Mouse (Mus musculus): Measurements from ENCODE around the gene Bod1l. TPM values are rescaled to one million over a fixed set of nuclear protein-coding genes. Genes with fewer than 3 reads are reported as not detected.

Gene Bod1l
- total and polyA plus RNA-seq, 3 experiments: 8.9 to 16.5 (median 15.4) TPM

DNA sequence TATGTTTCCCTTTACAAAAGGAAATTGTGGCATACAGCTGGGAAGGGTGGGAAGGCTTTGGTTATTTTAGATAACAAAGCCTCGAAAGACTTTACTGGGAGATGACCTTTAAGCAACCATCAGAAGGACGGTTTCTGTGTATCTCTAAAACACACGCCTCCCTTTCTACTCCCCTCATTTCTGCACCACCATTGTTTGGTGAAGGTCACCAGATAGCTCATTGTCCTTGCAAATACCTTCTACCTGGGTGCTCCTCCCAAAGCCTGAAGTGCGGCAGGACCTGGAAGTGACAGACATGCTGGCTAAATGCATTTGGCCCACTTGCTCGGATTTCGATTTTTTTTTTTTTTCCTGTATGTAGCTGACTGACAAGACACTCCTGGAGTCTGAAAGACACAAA is 49.2 kb upstream of the Bod1l start:
- no peaks in the 10 kb centered on the region for H3K27me3 ChIP-seq (replicated peaks)
- H3K79me2 ChIP-seq (replicated peaks; ENCODE audit: control insufficient read depth, extremely low read depth, insufficient read depth, poor library complexity, severe bottlenecking): no peaks in the 10 kb centered on the region
- no peak for TF ChIP-seq MEF2A (IDR thresholded peaks at IDR 0.05; ENCODE audit: borderline replicate concordance, low read depth, low read length)
- TF ChIP-seq MXI1 (IDR thresholded peaks at IDR 0.05; ENCODE audit: low read depth, low read length): no peak
- no peak for TF ChIP-seq JUND (conservative IDR thresholded peaks at IDR 0.05; ENCODE audit: low read depth, low read length)
- no peak for TF ChIP-seq CHD2 (IDR thresholded peaks at IDR 0.05; ENCODE audit: low read length)
- no peak for TF ChIP-seq ZKSCAN1 (IDR thresholded peaks at IDR 0.05; ENCODE audit: borderline replicate concordance, low read depth, low read length)
- no peak for TF ChIP-seq MAFK (IDR thresholded peaks at IDR 0.05; ENCODE audit: insufficient replicate concordance, low read length)
- no peak for TF ChIP-seq SIN3A (IDR thresholded peaks at IDR 0.05; ENCODE audit: low read length)
- no peak for TF ChIP-seq CHD1 (IDR thresholded peaks at IDR 0.05; ENCODE audit: low read depth, low read length)
- TF ChIP-seq ETS1 (conservative IDR thresholded peaks at IDR 0.05; ENCODE audit: low read depth, low read length): no peak
- TF ChIP-seq POLR2AphosphoS2 (IDR thresholded peaks at IDR 0.05; ENCODE audit: low read depth, low read length): no peak
- TF ChIP-seq USF1 (IDR thresholded peaks at IDR 0.05; ENCODE audit: low read depth, low read length): no peak
- TF ChIP-seq RAD21 (IDR thresholded peaks at IDR 0.05; ENCODE audit: low read depth, low read length): no peak
- no peak for TF ChIP-seq HCFC1 (IDR thresholded peaks at IDR 0.05; ENCODE audit: low read depth, low read length)
- TF ChIP-seq ELF1 (IDR thresholded peaks at IDR 0.05; ENCODE audit: low read depth, low read length): no peak
- H3K4me2 ChIP-seq (ENCODE audit: insufficient read depth, low read depth, poor library complexity, severe bottlenecking): no peak overlapping the region
- in situ Hi-C loops (cut with MboI; ENCODE audit: low pct_ligation_motif_present, low pct_unique_long_range_greater_than_20kb, low sequenced_read_pairs) (loop anchor here (25.0 kb wide), 1 partner anchor 1469 kb away; no protein-coding TSS in a partner anchor), dilution Hi-C loops (cut with MboI; ENCODE audit: extremely low pct_ligation_motif_present, extremely low pct_unique_long_range_greater_than_20kb, low sequenced_read_pairs) (no loop called here)
- DNase-seq (ENCODE audit: extremely low read depth): no peak
- no peaks in the 10 kb centered on the region for H3K36me3 ChIP-seq (replicated peaks in 1 of 2; ENCODE audit: control insufficient read depth in 1 of 2, insufficient read depth in 1 of 2, low read length in 1 of 2)
- H3K4me1 ChIP-seq (ENCODE audit: control insufficient read depth in 1 of 2, insufficient read depth in 2 of 2): peaks cover 0 to under 1% of the 10 kb centered on the region in 2 experiments; a peak in 1 of 4 replicates
- no peak overlapping the region for H3K9ac ChIP-seq (ENCODE audit: insufficient read depth, low read depth)
- H3K27ac ChIP-seq (ENCODE audit: insufficient read depth, low read depth): no peak overlapping the region
- H3K4me3 ChIP-seq (replicated peaks in 1 of 3; ENCODE audit: low read depth in 2 of 3, low read length in 2 of 3, poor library complexity in 1 of 3): no peak overlapping the region
- H3K9me3 ChIP-seq (replicated peaks; ENCODE audit: low read length): no peaks in the 10 kb centered on the region

DNA sequence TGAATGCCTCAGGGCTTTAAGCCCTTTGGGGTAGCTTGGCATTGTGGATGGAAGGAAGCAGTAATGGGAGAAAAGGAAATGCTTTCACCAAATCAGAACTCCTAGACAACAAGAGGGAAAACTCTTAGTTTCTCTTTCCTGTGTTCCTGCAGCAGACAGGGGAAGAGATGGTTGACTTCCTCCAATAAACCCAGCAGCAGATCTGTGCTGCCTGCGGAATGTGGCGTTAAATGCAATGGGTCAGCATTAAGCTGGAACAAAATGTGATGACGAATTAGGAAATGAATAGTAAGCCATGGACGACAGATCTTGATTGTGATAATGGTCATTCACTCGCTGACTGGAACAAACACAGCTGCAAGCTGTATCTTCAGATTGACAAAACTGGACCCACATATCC is 46.8 kb upstream of the Bod1l start:
- no peak overlapping the region for H3K4me2 ChIP-seq (ENCODE audit: insufficient read depth, low read depth, poor library complexity, severe bottlenecking)
- no peak for TF ChIP-seq IRF4 (IDR thresholded peaks at IDR 0.05; ENCODE audit: low read depth, low read length)
- TF ChIP-seq EP300 (IDR thresholded peaks at IDR 0.05; ENCODE audit: low read length): no peak
- TF ChIP-seq RCOR1 (conservative IDR thresholded peaks at IDR 0.05; ENCODE audit: low read depth, low read length): no peak
- no peak for TF ChIP-seq POLR2A (IDR thresholded peaks at IDR 0.05; ENCODE audit: low read depth, low read length)
- no peak for TF ChIP-seq NELFE (IDR thresholded peaks at IDR 0.05; ENCODE audit: low read depth, low read length)
- TF ChIP-seq CHD1 (IDR thresholded peaks at IDR 0.05; ENCODE audit: low read depth, low read length): no peak
- no peak for TF ChIP-seq TCF12 (IDR thresholded peaks at IDR 0.05; ENCODE audit: low read depth, low read length)
- TF ChIP-seq NRF1 (IDR thresholded peaks at IDR 0.05; ENCODE audit: low read depth, low read length): no peak
- no peak for TF ChIP-seq GABPA (IDR thresholded peaks at IDR 0.05; ENCODE audit: insufficient replicate concordance, low read depth, low read length)
- TF ChIP-seq ZNF384 (IDR thresholded peaks at IDR 0.05; ENCODE audit: low read depth, low read length): no peak
- TF ChIP-seq MAFK (IDR thresholded peaks at IDR 0.05; ENCODE audit: insufficient replicate concordance, low read length): no peak
- TF ChIP-seq E2F4 (IDR thresholded peaks at IDR 0.05; ENCODE audit: insufficient replicate concordance, low read depth, low read length): no peak
- no peak for TF ChIP-seq JUND (conservative IDR thresholded peaks at IDR 0.05; ENCODE audit: low read depth, low read length)
- no peak for TF ChIP-seq MAX (IDR thresholded peaks at IDR 0.05; ENCODE audit: low read length)
- TF ChIP-seq UBTF (IDR thresholded peaks at IDR 0.05; ENCODE audit: low read depth, low read length): no peak
- TF ChIP-seq USF1 (IDR thresholded peaks at IDR 0.05; ENCODE audit: low read depth, low read length): no peak
- H3K27ac ChIP-seq (ENCODE audit: insufficient read depth, low read depth): no peak overlapping the region
- no peak for DNase-seq (ENCODE audit: extremely low read depth)
- H3K36me3 ChIP-seq (replicated peaks in 1 of 2; ENCODE audit: control insufficient read depth in 1 of 2, insufficient read depth in 1 of 2, low read length in 1 of 2): no peaks in the 10 kb centered on the region
- H3K9ac ChIP-seq (ENCODE audit: insufficient read depth, low read depth): no peak overlapping the region
- H3K79me2 ChIP-seq (replicated peaks; ENCODE audit: control insufficient read depth, extremely low read depth, insufficient read depth, poor library complexity, severe bottlenecking): no peaks in the 10 kb centered on the region
- dilution Hi-C loops (cut with MboI; ENCODE audit: extremely low pct_ligation_motif_present, extremely low pct_unique_long_range_greater_than_20kb, low sequenced_read_pairs) (no loop called here), in situ Hi-C loops (cut with MboI; ENCODE audit: low pct_ligation_motif_present, low pct_unique_long_range_greater_than_20kb, low sequenced_read_pairs) (loop anchor here (25.0 kb wide), 1 partner anchor 1471 kb away; no protein-coding TSS in a partner anchor)
- H3K4me3 ChIP-seq (replicated peaks in 1 of 3; ENCODE audit: low read depth in 2 of 3, low read length in 2 of 3, poor library complexity in 1 of 3): no peak overlapping the region
- H3K9me3 ChIP-seq (replicated peaks; ENCODE audit: low read length): no peaks in the 10 kb centered on the region
- no peaks in the 10 kb centered on the region for H3K27me3 ChIP-seq (replicated peaks)
- peaks cover 0 to 4% of the 10 kb centered on the region in 2 experiments; a peak in 2 of 4 replicates for H3K4me1 ChIP-seq (ENCODE audit: control insufficient read depth in 1 of 2, insufficient read depth in 2 of 2)

All from CH12.LX (cell line).